Mouse (Mus musculus) ES-Bruce4 (cell line): ENCODE results near the gene H2-M10.5.

Experiments
- CTCF ChIP-seq: IDR thresholded peaks from one replicate; pipeline ENCODE4 v1.8.1; 2011; ENCODE audit warnings: low read depth, low read length
- EP300 ChIP-seq: IDR thresholded peaks from 2 replicates; pipeline ENCODE4 v1.6.1; 2011; ENCODE audit warnings: low read depth, low read length; ENCODE audit not compliant: insufficient read depth
- POLR2A ChIP-seq: IDR thresholded peaks from one replicate; pipeline ENCODE4 v1.8.1; 2011; ENCODE audit warnings: low read length; ENCODE audit not compliant: insufficient read depth

GRCm38 (mm10) chr17:36788351-36788750 is 15.6 kb downstream of the H2-M10.5 start:
- TF ChIP-seq EP300 (no peak), CTCF (no peak), POLR2A (no peak)
